Mouse (Mus musculus) cerebellum, adult 8-10 months (tissue): ENCODE data around the gene St8sia1.

Experiments
- DNase-seq: peaks from one replicate; pipeline ENCODE4 v3.0.0; 2022

Gene St8sia1

GRCm38 (mm10) chr6:142979665-142980660 lies 15.7 kb upstream of the St8sia1 start:
- no peak for DNase-seq

DNA sequence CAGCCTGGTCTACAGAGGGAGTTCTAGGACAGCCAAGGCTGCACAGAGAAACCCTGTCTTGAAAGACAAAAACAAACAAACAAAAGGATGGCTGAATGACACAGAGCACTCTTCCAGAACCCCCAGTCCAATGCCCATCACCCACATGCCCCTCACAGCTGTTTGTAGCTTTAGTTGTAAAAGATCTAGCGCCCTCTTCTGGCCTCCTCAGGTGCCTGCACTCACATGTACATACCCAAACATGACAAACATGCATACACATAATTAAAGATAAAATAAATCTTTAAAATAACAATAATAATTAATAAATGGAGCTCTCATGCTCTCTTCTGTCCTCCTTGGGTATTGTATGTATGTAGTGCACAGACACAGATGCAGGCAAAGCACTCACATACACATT lies 13.0 kb upstream of the St8sia1 start:
- no peak for DNase-seq

- no peak for DNase-seq
These were observed 9.0 kb upstream of the St8sia1 start for GRCm38 (mm10) chr6:142973289-142973688.

DNA sequence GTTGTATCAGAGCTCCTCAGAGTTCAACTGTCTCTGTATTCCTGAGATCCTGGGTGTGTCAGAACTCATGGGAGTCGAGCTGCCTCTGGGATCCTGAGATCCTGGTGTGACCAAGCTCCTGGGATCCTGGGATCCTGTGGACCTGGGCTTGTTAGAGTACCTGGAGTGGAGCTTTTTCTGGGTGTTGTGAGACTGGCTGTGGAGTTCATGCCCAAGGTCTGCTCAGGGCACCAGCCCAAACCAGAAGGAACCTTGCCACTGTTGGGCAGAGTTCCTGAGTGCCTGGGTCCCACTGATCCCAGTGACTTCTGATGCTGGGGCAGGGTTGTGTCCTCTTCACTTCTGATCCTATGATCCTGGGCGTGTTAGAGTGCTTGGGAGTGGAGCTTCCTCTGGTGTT lies 8.0 kb upstream of the St8sia1 start:
- no peak for DNase-seq

DNA sequence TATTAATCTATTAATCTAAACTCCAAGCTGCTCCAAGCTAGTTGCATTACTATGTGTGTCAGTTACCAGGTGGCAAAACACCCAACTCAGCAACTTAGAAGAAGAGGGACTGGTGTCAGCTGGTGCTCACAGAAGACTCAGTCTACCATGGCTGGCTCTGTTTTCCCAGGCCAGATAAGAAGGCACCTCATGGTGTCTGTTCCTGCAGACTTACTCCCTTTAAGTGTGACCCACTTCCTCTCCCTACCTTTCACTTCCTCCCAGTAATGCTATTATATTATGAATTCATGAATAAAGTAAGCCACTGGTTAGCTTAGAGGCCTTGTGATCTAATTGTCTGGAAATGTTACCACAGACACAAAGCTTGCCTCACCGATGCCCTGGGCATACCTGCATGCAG lies 3.2 kb upstream of the St8sia1 start:
- no peak for DNase-seq

DNA sequence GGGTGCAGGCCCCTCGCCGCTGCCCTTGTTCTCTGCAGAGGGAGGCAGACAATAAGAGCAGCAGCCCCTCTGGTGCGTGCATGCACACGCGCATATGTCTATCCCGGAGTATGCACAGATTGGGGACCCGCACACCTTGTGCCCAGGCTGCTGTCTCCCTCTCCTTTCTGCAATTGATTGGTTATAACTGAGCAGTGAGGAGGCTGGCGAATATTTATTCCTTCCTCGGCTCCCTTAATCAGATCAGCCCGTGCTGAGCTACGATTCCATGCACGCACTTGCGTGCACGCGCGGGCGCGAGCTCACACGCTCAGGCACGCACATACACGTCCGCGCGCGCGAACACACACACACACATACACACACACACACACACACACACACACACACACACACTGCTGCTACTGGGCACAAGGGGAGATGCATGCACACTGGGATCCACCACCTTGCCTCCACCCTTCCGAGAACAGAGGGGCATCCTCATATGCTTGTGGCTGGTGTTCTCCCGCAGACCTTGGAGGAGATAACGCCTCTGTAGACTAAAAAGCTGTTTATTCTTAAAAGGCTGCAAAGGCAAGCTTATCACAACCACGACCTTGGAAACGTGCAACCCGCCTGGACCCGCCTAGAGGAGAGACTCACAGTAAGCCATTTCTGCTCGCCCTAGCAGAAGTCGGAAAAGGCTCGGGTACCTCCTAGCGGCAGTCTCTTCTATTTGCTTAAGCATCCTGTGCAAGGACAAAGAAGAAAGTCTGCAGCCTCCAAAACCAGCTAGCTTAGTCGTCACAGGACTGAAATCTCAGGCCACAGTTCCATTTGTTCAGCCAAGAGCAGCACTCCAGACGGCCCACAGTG lies 506 bp upstream of the St8sia1 start:
- DNase-seq, result peak; percentile 87

DNA sequence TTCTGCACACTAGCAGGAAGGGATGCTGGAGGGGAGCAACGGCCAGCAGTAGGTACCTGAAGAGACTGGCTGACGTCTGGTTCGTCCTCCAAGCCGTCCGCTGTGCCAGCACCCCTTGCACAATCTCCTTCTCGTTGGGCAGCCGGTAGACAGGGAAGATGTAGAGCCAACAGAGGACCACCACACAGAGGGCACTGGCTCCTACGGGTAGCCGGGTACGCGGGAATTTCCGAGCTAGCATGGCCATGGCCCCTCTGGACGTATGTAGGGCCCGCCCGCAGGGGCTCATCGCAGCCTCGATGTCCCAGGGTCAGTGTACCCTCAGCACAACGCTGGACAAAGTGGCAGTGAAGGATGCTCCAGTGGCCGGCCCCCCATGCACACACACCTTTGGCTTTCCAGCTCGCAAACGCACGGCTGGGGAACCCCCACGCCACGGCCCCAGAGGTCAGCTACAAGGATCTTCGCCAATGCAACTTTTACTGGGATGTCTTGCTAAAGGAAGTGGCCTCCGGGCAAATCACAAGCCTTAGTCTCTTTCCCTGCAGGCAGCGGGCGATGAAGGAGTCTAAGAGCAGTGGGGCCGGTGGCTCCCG lies 674 bp downstream of the St8sia1 start:
- no peak for DNase-seq

GRCm38 (mm10) chr6:142962881-142963280 lies 1.4 kb downstream of the St8sia1 start:
- peak; percentile 51 for DNase-seq

- no peak for DNase-seq
These were observed 1.8 kb downstream of the St8sia1 start for GRCm38 (mm10) chr6:142962476-142962875.

- DNase-seq, result no peak
These were observed 2.4 kb downstream of the St8sia1 start for GRCm38 (mm10) chr6:142961721-142962455.

GRCm38 (mm10) chr6:142956556-142956955 lies 7.7 kb downstream of the St8sia1 start:
- DNase-seq, result no peak

DNA sequence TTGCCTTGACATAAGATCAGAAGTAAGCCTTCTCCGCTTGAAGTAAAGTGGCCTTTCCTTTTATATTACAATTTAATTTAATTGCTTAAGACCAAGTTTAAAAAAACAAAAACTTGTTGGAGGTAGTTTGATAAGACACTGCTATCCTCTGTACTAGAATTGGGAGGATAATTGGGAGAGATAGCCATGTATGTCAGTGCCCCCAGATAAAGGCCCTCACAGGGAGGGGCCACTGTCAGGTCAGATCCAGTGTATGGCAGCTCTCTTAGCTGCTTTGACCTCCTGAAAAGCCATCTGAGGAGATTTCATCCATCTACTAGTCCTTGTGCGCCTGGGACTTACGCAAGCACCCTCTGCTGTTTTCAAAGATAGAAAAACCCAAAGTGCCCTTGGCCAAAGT lies 9.0 kb downstream of the St8sia1 start:
- no peak for DNase-seq

DNA sequence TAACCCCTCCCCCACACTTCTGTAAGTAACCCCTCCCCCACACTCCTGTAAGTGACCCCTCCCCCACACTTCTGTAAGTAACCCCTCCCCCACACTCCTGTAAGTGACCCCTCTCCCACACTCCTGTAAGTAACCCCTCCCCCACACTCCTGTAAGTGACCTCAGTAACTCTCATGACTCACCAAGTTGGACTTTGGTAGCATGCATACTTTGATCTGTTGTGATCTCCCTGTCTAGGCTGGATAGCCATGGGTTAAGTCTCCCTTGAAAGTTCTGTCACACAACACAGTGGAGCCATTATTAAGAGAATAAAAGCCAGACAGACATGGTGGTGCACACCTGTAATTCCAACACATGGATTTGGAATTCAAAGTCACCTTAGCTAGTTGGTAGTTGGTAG lies 11.1 kb downstream of the St8sia1 start:
- no peak for DNase-seq

DNA sequence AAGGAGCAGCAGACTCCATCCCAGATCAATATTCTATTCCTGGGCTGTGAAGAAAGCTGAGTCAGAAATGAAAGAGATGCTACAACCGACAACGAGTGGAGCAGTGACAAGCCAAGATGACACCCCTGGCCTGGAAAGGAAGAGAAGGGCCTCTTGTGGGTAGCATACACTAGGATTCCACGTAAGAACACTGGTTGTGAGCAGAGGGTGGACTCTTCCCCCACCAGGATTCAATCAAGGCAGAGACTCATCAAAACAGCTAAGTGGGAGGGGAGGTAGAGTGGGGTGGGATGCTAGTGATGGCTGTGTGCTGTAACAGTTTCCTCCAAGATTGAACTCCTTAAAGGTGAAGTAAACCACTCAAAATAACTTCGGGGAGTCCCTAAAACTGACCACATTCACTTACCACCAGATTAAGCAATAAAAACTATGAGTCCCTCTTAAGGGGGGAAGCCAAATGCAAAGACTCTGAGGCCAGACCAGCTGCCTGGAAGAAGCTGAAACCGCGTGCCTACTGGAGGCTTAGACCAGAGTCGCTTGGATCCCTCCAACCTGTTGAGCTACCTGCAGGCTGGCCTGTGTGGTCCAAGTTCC lies 11.8 kb downstream of the St8sia1 start:
- no peak for DNase-seq

- DNase-seq, result no peak
These were observed 12.5 kb downstream of the St8sia1 start for GRCm38 (mm10) chr6:142951564-142952308.

DNA sequence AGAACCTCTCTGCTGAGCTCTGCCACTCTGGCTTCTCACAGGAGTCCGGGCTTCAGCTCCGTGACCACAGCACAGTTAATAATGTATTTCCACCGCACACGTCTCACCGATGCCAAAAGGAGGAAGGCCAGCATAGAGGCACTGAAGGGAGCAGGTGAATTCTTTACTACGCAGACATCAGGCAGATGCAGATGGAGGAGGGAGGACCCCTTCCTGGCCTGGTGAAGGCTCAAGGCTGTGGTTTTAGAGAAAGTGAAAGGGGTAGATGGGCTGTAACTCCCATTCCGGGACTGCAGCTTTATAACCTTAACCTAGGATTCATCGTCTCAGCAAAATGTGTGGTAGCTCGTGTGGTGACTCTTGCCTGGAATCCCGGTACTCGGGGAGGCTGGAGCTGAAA lies 13.9 kb downstream of the St8sia1 start:
- DNase-seq, result no peak

- DNase-seq, result peak; percentile 74
These were observed 15.3 kb downstream of the St8sia1 start for GRCm38 (mm10) chr6:142948955-142949357.

GRCm38 (mm10) chr6:142947029-142947428 lies 17.2 kb downstream of the St8sia1 start:
- no peak for DNase-seq

DNA sequence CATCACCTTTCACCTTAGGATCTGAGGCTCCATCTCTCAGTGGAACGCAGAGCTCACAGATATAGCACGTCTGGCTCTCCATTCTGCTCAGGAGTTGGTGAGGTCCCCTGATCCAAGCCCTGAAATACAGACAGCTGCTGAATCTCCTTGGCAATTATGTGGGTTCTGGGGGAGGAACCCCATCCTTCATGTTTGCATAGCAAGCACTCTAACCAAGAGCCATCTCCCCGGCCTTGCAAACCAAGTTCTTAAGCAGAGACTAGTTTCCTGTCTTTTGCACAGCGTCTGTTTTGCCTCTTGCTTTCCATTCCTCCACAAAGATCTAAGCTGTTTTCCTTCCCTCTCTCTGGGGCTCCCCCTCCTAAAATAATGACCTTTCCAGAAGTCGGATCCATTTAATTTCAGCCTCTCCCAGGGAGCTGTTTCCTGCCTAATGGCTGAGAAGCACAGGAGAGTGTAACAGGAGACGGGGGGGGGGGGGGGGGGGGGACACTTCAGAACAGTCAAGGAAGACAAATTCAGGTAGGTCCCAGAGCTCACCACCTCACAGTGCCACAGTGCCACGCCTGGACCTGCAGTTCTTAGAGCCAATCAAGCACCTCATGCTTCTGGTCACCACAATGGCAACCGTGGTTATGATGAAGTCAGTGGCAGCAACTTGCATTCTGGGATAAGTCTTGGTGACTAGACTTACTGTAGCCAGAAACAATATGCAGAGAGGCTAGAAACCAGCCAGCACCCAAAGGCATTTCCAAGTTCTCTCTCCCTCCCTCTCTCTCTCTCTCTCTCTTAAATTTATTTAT lies 18.0 kb downstream of the St8sia1 start:
- DNase-seq, result no peak

DNA sequence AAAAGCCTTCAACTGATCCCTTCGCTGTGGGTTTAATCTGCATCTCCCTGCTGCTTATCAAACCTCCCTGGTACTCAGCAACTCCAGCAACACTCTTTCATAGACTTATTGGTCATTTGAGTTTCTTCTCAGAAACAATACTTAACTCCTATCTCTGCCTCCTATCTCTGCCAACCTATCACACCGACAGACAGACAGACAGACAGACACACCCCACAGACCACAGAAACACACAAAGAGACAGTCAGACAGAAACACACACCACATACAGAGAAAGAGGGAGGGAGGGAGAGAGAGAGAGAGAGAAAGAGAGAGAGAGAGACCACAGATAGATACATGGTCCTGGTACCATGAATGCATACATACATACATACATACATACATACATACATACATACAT lies 18.8 kb downstream of the St8sia1 start:
- DNase-seq, result no peak

DNA sequence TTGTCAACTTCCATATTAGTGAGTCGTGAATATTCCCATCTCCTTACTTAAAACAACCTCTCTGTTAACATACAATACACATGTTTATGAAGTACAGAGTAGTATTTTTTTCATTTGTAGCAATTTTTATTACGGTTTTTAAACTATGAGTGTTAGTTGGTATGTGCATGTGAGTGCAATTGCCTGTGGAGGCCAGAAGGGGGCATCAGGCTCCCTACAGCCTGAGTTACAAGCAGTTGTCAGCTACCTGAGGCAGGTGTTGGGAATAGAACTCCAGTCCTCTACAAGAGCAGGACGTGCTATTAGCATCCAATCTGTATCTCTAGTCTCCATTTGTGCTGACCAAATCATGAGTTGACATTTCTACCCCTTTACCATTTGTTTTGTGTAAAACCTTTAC lies 19.8 kb downstream of the St8sia1 start:
- DNase-seq, result no peak
